Mouse (Mus musculus) forebrain, embryonic 13.5 days (tissue): ENCODE results near the gene Arf1. TPM values are rescaled to one million over a fixed set of nuclear protein-coding genes. Genes with fewer than 3 reads are reported as not detected.
A peak's percentile ranks its signal among the peaks of the same experiment; 100 is the strongest.
"Not testable (repeated sequence)": the region's sequence is repeated elsewhere in the genome, so short reads cannot be mapped to it uniquely, and the experiment has no call there.

Experiments used
- ATAC-seq: fragments of 200-750 bp; cut with Nextera tagmentation; 2 replicates; pipeline ENCODE4 v1.8.0; 2017
- H3K27ac ChIP-seq: fragments of 300-500 bp; sonication (generic); 2 replicates; pipeline ENCODE4 v1.5.1; 2015; ENCODE audit warnings: inconsistent platforms, mild to moderate bottlenecking, moderate library complexity
- H3K27me3 ChIP-seq: fragments of 300-500 bp; sonication (generic); 2 replicates; pipeline ENCODE4 v1.6.1; 2015; ENCODE audit warnings: mild to moderate bottlenecking, inconsistent platforms
- H3K36me3 ChIP-seq: fragments of 300-500 bp; sonication (generic); 2 replicates; pipeline ENCODE4 v1.6.1; 2015; ENCODE audit warnings: mild to moderate bottlenecking, inconsistent platforms; ENCODE audit not compliant: poor library complexity, severe bottlenecking
- H3K4me1 ChIP-seq: fragments of 300-500 bp; sonication (generic); 2 replicates; pipeline ENCODE4 v1.6.1; 2015; ENCODE audit warnings: inconsistent platforms
- H3K4me2 ChIP-seq: fragments of 300-500 bp; sonication (generic); 2 replicates; pipeline ENCODE4 v1.6.1; 2015; ENCODE audit warnings: inconsistent platforms, mild to moderate bottlenecking, moderate library complexity
- H3K4me3 ChIP-seq: fragments of 300-500 bp; sonication (generic); 2 replicates; pipeline ENCODE4 v1.5.1; 2015; ENCODE audit warnings: mild to moderate bottlenecking, inconsistent platforms
- H3K9ac ChIP-seq: fragments of 300-500 bp; sonication (generic); 2 replicates; pipeline ENCODE4 v1.6.1; 2015; ENCODE audit warnings: mild to moderate bottlenecking, inconsistent platforms
- H3K9me3 ChIP-seq: fragments of 300-500 bp; sonication (generic); replicated peaks from 2 replicates; pipeline ENCODE4 v1.6.1; 2016; ENCODE audit warnings: inconsistent platforms
- WGBS: fragments of 180-500 bp; shearing (Covaris S2); methylation state at CpG from one replicate; pipeline ENCODE4 v1.1.7; 2015; 5-methylcytosine and 5-hydroxymethylcytosine counted together
- polyA plus RNA-seq: library from polyadenylated mRNA; unstranded; fragments of >200 nt; fragmentation: Nextera tagmentation; extraction: Ambion mirVana; gene quantifications from 2 replicates; pipeline ENCODE4 v1.2.1, GENCODE M21; 2015

Arf1 gene
- polyA plus RNA-seq, 1 experiment from 2014 or later: 570 TPM

DNA sequence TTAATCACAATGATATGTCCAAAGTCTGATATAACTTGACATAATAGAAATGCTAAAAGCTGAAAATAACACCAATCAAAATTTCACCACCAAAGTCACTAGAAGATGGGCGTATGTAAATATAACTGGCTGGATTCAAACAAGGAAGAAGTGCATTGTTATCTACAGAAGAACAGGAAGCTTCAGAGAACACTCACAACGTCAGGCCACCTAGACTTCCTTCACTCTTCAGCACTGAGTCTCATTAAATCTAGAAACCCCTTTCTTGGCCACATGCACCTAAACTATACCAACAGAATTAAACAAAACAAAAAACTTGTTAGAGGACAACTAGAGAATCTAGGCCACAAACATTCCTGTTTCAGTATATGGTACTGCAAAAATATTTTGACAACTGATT, 3.6 kb downstream of the Arf1 start:
- peaks cover 9% of the 10 kb centered on the region; the same call in 1 of the 2 replicates for H3K36me3 ChIP-seq
- WGBS: 77% methylated on average over 2 of the region's 2 CpGs
- ATAC-seq: no peak
- no peaks in the 10 kb centered on the region for H3K27me3 ChIP-seq
- H3K4me2 ChIP-seq: no peak overlapping the region
- H3K9ac ChIP-seq: no peak overlapping the region
- H3K4me3 ChIP-seq: no peak overlapping the region
- peaks cover 49% of the 10 kb centered on the region for H3K4me1 ChIP-seq
- no peaks in the 10 kb centered on the region for H3K9me3 ChIP-seq
- H3K27ac ChIP-seq: no peak overlapping the region

GRCm38 (mm10) chr11:59224025-59224424, 4.0 kb downstream of the Arf1 start:
- peaks cover 49% of the 10 kb centered on the region for H3K4me1 ChIP-seq

DNA sequence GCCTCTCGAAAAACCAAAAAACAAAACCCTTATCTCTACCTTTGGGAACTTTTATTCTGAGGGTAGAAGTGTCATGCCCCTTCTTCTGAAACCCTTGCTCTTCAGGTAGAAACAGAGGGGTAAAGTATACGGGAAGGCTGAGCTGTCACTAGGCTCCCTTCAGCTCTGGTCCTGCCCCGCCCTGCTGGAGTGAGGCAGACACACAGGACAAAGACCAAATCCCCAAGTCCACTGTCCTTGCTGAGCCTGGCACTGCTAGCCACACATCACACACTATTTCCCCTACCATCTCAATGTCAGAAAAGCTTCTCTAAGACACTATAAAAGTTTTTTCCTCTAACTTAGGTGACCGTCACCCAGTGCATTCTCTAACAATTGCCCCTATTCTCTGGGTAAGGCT, 5.8 kb downstream of the Arf1 start:
- 87% methylated on average over 4 of the region's 4 CpGs for WGBS
- Histone ChIP-seq H3K27ac (no peak overlapping the region), H3K9ac (no peak overlapping the region), H3K36me3 (peaks cover 21% of the 10 kb centered on the region), H3K9me3 (no peaks in the 10 kb centered on the region), H3K4me2 (no peak overlapping the region), H3K27me3 (no peaks in the 10 kb centered on the region), H3K4me1 (peaks cover 41% of the 10 kb centered on the region), H3K4me3 (no peak overlapping the region)
- ATAC-seq: no peak

More at GRCm38 (mm10) chr11:59224025-59224424, 4.0 kb downstream of the Arf1 start:
- no peaks in the 10 kb centered on the region for H3K9me3 ChIP-seq
- no peak overlapping the region for H3K4me2 ChIP-seq
- H3K36me3 ChIP-seq: peaks cover 12% of the 10 kb centered on the region; the same call in 1 of the 2 replicates
- ATAC-seq: no peak
- no peaks in the 10 kb centered on the region for H3K27me3 ChIP-seq
- WGBS: 95% methylated on average over 3 of the region's 3 CpGs
- no peak overlapping the region for H3K4me3 ChIP-seq
- H3K9ac ChIP-seq: no peak overlapping the region
- H3K27ac ChIP-seq: no peak overlapping the region

- no peak overlapping the region for H3K4me2 ChIP-seq
- H3K4me1 ChIP-seq: peaks cover 34% of the 10 kb centered on the region
- no peak overlapping the region for H3K9ac ChIP-seq
- no peaks in the 10 kb centered on the region for H3K9me3 ChIP-seq
- no peaks in the 10 kb centered on the region for H3K27me3 ChIP-seq
- H3K27ac ChIP-seq: no peak overlapping the region
- peaks cover 21% of the 10 kb centered on the region for H3K36me3 ChIP-seq
- ATAC-seq: no peak
- no peak overlapping the region for H3K4me3 ChIP-seq
Measured at GRCm38 (mm10) chr11:59221604-59222003, 6.5 kb downstream of the Arf1 start.

GRCm38 (mm10) chr11:59219064-59219463, 9.0 kb downstream of the Arf1 start:
- no peaks in the 10 kb centered on the region for H3K9me3 ChIP-seq
- no peak for ATAC-seq
- H3K36me3 ChIP-seq: peaks cover 27% of the 10 kb centered on the region
- H3K9ac ChIP-seq: no peak overlapping the region
- H3K4me1 ChIP-seq: peaks cover 10% of the 10 kb centered on the region
- H3K27ac ChIP-seq: no peak overlapping the region
- no peaks in the 10 kb centered on the region for H3K27me3 ChIP-seq
- H3K4me2 ChIP-seq: no peak overlapping the region
- no peak overlapping the region for H3K4me3 ChIP-seq

DNA sequence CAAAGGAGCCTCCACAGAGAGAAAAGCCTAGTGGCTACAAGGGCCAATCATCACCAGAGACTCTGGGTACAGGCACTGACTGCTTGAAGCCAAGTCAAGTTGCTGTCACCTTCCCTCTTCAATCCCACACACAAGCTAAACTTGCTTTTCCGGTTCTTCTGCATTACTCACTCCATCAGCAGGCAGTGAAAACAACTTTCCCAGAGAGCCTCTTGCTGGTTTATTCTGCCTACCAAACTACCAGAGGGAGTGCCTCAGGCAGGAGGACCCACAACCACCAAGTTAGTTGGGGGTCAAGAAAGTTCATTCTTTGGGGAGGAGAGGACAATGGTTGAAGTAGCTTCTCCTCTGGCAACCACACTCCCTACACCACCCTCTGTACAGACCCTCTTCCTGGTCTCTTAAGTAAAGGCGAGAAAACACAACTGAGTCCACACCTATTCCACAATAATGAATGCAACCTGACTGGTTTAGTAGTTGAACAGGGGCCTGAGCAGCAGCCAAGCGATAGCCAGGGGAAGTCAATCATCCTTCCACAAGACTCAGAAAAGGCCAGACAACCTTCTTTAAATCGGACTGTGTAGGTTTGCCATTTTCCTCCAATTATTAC, 9.6 kb downstream of the Arf1 start:
- Histone ChIP-seq H3K9ac (no peak overlapping the region), H3K4me1 (peaks cover 4% of the 10 kb centered on the region), H3K27me3 (no peaks in the 10 kb centered on the region), H3K4me2 (no peak overlapping the region), H3K4me3 (no peak overlapping the region), H3K27ac (no peak overlapping the region), H3K36me3 (peaks cover 30% of the 10 kb centered on the region), H3K9me3 (no peaks in the 10 kb centered on the region)
- no peak for ATAC-seq
- 97% methylated on average over 4 of the region's 4 CpGs for WGBS

- ATAC-seq: no peak
- Histone ChIP-seq H3K4me2 (no peak overlapping the region), H3K27me3 (no peaks in the 10 kb centered on the region), H3K36me3 (peaks cover 44% of the 10 kb centered on the region), H3K4me3 (no peak overlapping the region), H3K27ac (0 out of 2 replicates have a peak overlapping the region, but pooled peaks have one; percentile 25), H3K9me3 (no peaks in the 10 kb centered on the region), H3K4me1 (no peaks in the 10 kb centered on the region), H3K9ac (no peak overlapping the region)
- WGBS: 85% methylated on average over 3 of the region's 3 CpGs
Measured at GRCm38 (mm10) chr11:59216955-59217354, 11.1 kb downstream of the Arf1 start.

GRCm38 (mm10) chr11:59212892-59213494, 15.1 kb downstream of the Arf1 start:
- Histone ChIP-seq H3K4me3 (no peak overlapping the region), H3K27me3 (no peaks in the 10 kb centered on the region), H3K27ac (no peak overlapping the region), H3K4me1 (peaks cover 19% of the 10 kb centered on the region), H3K9ac (no peak overlapping the region), H3K36me3 (peaks cover 50% of the 10 kb centered on the region), H3K4me2 (no peak overlapping the region), H3K9me3 (no peaks in the 10 kb centered on the region)
- no peak for ATAC-seq
- WGBS: 92% methylated on average over 12 of the region's 12 CpGs

GRCm38 (mm10) chr11:59212320-59212719, 15.8 kb downstream of the Arf1 start:
- not testable (repeated sequence) for ATAC-seq, H3K27me3 ChIP-seq, H3K4me3 ChIP-seq, H3K4me2 ChIP-seq, H3K27ac ChIP-seq, H3K9ac ChIP-seq, H3K9me3 ChIP-seq
- Histone ChIP-seq H3K36me3 (peaks cover 50% of the 10 kb centered on the region), H3K4me1 (peaks cover 23% of the 10 kb centered on the region)
- 89% methylated on average over 12 of the region's 12 CpGs for WGBS

GRCm38 (mm10) chr11:59211561-59211960, 16.5 kb downstream of the Arf1 start:
- H3K4me2 ChIP-seq, ATAC-seq, H3K4me3 ChIP-seq, H3K9me3 ChIP-seq, H3K9ac ChIP-seq, H3K27ac ChIP-seq, H3K27me3 ChIP-seq: not testable (repeated sequence)
- peaks cover 52% of the 10 kb centered on the region for H3K36me3 ChIP-seq
- 88% methylated on average over 9 of the region's 9 CpGs for WGBS
- H3K4me1 ChIP-seq: peaks cover 23% of the 10 kb centered on the region

- WGBS: 87% methylated on average over 4 of the region's 4 CpGs
- Histone ChIP-seq H3K27ac (no peak overlapping the region), H3K9me3 (no peaks in the 10 kb centered on the region), H3K4me2 (no peak overlapping the region), H3K4me1 (peaks cover 23% of the 10 kb centered on the region), H3K27me3 (no peaks in the 10 kb centered on the region), H3K4me3 (no peak overlapping the region), H3K36me3 (peaks cover 67% of the 10 kb centered on the region), H3K9ac (no peak overlapping the region)
- ATAC-seq: no peak
Measured at GRCm38 (mm10) chr11:59210020-59210419, 18.1 kb downstream of the Arf1 start.

DNA sequence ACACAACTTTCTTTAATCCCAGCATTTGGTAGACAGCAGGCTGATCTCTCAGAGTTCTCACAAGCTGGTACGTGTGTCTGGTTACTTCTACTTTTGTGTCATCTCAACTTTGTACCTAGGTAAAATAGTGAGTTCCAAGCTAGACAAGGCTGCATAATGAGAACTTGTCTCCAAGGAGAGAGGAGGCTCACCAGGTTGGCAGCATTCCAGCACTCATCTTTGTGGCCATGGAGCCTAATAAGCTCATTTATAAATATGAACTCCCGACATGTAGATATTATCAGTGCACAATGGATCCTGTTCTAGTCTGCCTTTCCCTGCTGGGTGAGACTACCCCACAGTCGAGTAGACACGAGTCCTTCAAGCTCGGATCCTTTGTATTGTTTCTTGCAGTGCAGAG, 18.5 kb downstream of the Arf1 start:
- Histone ChIP-seq H3K27ac (no peak overlapping the region), H3K4me3 (peak overlapping the region; percentile 60), H3K36me3 (peaks cover 68% of the 10 kb centered on the region), H3K27me3 (no peaks in the 10 kb centered on the region), H3K9ac (no peak overlapping the region), H3K4me1 (peaks cover 23% of the 10 kb centered on the region), H3K4me2 (peak overlapping the region; percentile 82), H3K9me3 (no peaks in the 10 kb centered on the region)
- ATAC-seq: no peak
- 60% methylated on average over 5 of the region's 5 CpGs for WGBS

DNA sequence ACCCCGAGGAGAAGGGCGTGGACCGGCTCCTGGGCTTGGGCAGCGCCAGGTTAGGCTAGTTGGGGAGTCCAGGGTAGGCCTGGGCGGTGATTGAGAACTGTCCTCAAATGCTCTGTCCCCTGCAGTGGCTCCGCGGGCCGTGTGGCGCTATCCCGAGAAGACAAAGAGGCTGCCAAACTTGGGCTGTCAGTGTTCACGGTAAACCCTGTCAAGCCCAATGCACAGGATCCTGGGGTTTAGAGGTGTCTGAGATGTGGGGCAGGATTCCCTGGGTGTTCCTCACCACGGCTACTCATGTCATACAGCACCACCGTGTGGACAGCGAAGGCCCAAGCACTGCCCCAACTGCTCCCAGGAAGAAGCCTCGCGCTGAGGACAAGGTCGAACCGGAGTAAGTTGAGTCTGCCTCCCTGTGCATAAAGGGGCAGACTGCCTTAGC, 19.0 kb downstream of the Arf1 start:
- peak; percentile 25 for ATAC-seq
- Histone ChIP-seq H3K36me3 (peaks cover 68% of the 10 kb centered on the region), H3K9me3 (no peaks in the 10 kb centered on the region), H3K27ac (peak overlapping the region; percentile 86; the same call in 1 of the 2 replicates), H3K4me1 (peaks cover 23% of the 10 kb centered on the region), H3K4me2 (peak overlapping the region; percentile 82), H3K4me3 (peak overlapping the region; percentile 60), H3K27me3 (no peaks in the 10 kb centered on the region), H3K9ac (peak overlapping the region; percentile 89)
- WGBS: 13% methylated on average over 18 of the region's 18 CpGs
